Mouse (Mus musculus): ENCODE data around the gene Map3k15. TPM values are rescaled to one million over a fixed set of nuclear protein-coding genes. Genes with fewer than 3 reads are reported as not detected.

Gene Map3k15
- polyA plus RNA-seq, 1 experiment from 2014 or later: 1.8 TPM

DNA sequence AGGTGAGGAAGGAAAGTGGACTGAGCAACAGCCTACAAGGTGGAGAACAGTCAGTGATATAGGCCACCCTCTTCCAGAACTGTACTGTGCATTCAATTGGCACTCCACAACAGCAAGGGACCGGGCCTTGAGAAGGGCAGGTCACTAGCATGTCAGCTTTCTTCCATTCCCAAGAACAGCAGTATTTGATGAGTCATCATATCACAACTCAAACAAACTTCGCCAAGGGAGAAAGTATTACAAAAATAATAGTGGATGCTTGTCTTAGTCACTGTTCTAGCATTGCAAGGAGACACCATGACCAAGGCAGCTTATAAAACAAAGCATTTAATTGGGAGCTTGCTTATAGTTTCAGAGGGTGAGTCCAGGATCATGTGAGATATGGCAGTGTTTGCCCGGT lies 176.0 kb downstream of the Map3k15 start:
- ATAC-seq (no peak), DNase-seq (ENCODE audit: low read depth, low spot score) (no peak)
- H3K27me3 ChIP-seq: no peaks in the 10 kb centered on the region
- POLR2A ChIA-PET: no interaction called here
- TF ChIP-seq CTCF (IDR thresholded peaks at IDR 0.05): no peak
- CTCF ChIA-PET: interaction anchor here (0.8 kb wide), 1 partner anchor 28 kb away, joined by 3 read pairs; no protein-coding TSS in a partner anchor
- in situ Hi-C loops (cut with MboI; ENCODE audit: low pct_unique_long_range_greater_than_20kb): loop anchor here (25.0 kb wide), 1 partner anchor 323 kb away; no protein-coding TSS in a partner anchor

DNA sequence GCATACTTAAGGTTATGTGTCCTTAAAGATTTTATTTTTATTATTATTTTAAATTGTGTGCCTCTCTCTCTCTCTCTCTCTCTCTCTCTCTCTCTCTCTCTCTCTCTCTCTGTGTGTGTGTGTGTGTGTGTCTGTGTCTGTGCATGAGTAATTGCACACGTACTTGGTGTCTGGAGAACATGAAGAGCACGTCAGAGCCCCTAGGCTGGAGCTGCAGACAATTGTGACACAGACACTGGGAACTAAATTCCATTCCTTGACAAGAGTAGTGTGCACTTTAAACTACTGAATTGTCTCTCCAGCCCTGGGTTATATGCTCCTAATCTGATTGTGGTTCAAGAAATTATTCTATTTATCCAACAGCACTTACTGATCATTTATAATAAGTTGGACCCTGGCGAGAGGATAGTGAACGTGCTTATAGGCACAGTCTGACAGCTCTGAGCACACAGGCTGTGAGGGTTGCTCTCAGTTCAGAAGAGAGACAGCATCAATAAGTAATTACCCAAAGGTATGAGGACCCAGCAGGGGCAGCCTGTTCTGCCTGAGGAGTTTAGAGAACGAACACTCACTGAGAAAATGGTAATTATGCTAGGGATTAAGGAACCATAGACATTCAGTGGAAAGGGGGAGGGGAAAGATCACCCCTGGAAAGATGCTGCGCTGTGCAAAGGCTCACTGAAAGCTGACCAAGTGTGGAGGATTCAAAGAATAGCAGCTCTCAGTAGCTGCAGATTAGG lies 178.2 kb downstream of the Map3k15 start:
- ChIA-PET CTCF (interaction anchor here (1.0 to 1.5 kb wide), 2 partner anchors 11 to 32 kb away, joined by 3 to 5 read pairs; no protein-coding TSS in a partner anchor), POLR2A (interaction anchor here (0.7 to 1.2 kb wide), 2 partner anchors 233 to 323 kb away, joined by 3 to 4 read pairs; no protein-coding TSS in a partner anchor)
- DNase-seq (ENCODE audit: low read depth, low spot score): no peak
- ATAC-seq: peak; percentile 48
- in situ Hi-C loops (cut with MboI; ENCODE audit: low pct_unique_long_range_greater_than_20kb): loop anchor here (25.0 kb wide), 1 partner anchor 321 kb away; no protein-coding TSS in a partner anchor
- no peak for TF ChIP-seq CTCF (IDR thresholded peaks at IDR 0.05)
- peaks cover 5% of the 10 kb centered on the region for H3K27me3 ChIP-seq

DNA sequence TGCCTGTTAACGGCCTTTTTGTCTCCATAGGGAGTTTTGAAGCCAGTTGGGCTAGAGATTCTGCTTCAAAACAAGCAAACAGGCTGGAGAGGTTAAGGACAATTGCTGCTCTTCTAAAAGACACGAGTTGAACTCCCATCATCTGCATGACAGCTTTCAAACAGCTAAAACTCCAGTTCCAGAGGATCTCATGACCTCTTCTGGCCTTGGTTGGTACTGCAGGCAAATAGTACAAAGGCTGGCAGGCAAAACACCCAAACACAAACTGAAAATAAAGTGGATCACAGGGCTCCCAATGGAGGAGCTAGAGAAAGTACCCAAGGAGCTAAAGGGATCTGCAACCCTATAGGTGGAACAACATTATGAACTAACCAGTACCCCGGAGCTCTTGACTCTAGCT lies 181.9 kb downstream of the Map3k15 start:
- peak; percentile 76 for TF ChIP-seq CTCF (IDR thresholded peaks at IDR 0.05)
- peaks cover 15% of the 10 kb centered on the region for H3K27me3 ChIP-seq
- CTCF ChIA-PET: interaction anchor here (1.0 to 1.2 kb wide), 2 partner anchors 16 to 20 kb away, joined by 3 read pairs; no protein-coding TSS in a partner anchor
- ATAC-seq (peak; percentile 51), DNase-seq (ENCODE audit: low read depth, low spot score) (no peak)
- POLR2A ChIA-PET: no interaction called here
- in situ Hi-C loops (cut with MboI; ENCODE audit: low pct_unique_long_range_greater_than_20kb): loop anchor here (25.0 kb wide), 1 partner anchor 317 kb away; no protein-coding TSS in a partner anchor

Other genes with a start within 250 kb of the Map3k15 start
- gene Pdha1, start 150.0 kb downstream of the Map3k15 start, polyA plus RNA-seq (2021): 240 TPM